Mouse (Mus musculus) midbrain, postnatal 0 days (tissue): ENCODE measurements at regions not wholly inside any gene's neighbourhood (a gene's known extent, or its start where the extent isn't known, plus 50 kb on each side); places are given as distances from the start of the nearest gene placed in this dataset.

ENCODE experiments used
- ATAC-seq: fragments of 200-750 bp; cut with Nextera tagmentation; 2 replicates; pipeline ENCODE4 v1.8.0; 2017; ENCODE audit warnings: moderate number of reproducible peaks, mild to moderate bottlenecking, moderate TSS enrichment, moderate library complexity; ENCODE audit not compliant: low FRiP score
- DNase-seq: peaks from one replicate; pipeline ENCODE4 v3.0.0-alpha.2; 2015; ENCODE audit warnings: low spot score
- H3K27ac ChIP-seq: fragments of 300-500 bp; sonication (generic); 2 replicates; pipeline ENCODE4 v1.5.1; 2014; ENCODE audit warnings: low read depth, mild to moderate bottlenecking, low read length, mixed read lengths
- H3K27me3 ChIP-seq: fragments of 300-500 bp; sonication (generic); 2 replicates; pipeline ENCODE4 v1.6.1; 2014; ENCODE audit warnings: low read length, control low read depth, mixed read lengths; ENCODE audit not compliant: insufficient read depth
- H3K36me3 ChIP-seq: fragments of 300-500 bp; sonication (generic); 2 replicates; pipeline ENCODE4 v1.6.1; 2014; ENCODE audit warnings: low read length, control low read depth, mixed read lengths; ENCODE audit not compliant: insufficient read depth
- H3K4me1 ChIP-seq: fragments of 300-500 bp; sonication (generic); 2 replicates; pipeline ENCODE4 v1.6.1; 2014; ENCODE audit warnings: mild to moderate bottlenecking, control low read depth, antibody characterized with exemption, low read length, mixed read lengths; ENCODE audit not compliant: insufficient read depth
- H3K4me2 ChIP-seq: fragments of 300-500 bp; sonication (generic); 2 replicates; pipeline ENCODE4 v1.6.1; 2014; ENCODE audit warnings: low read depth, mild to moderate bottlenecking, low read length, mixed read lengths; ENCODE audit not compliant: poor library complexity, severe bottlenecking
- H3K4me3 ChIP-seq: fragments of 300-500 bp; sonication (generic); 2 replicates; pipeline ENCODE4 v1.5.1; 2014; ENCODE audit warnings: low read depth, mild to moderate bottlenecking, low read length, moderate library complexity
- H3K9ac ChIP-seq: fragments of 300-500 bp; sonication (generic); replicated peaks from 2 replicates; pipeline ENCODE4 v1.6.1; 2014; ENCODE audit warnings: mild to moderate bottlenecking, low read length, moderate library complexity, mixed read lengths; ENCODE audit not compliant: poor library complexity, severe bottlenecking
- H3K9me3 ChIP-seq: fragments of 300-500 bp; sonication (generic); 2 replicates; pipeline ENCODE4 v1.6.1; 2016; ENCODE audit warnings: low read length, control low read depth
- CTCF ChIP-seq: IDR thresholded peaks from 2 replicates; pipeline ENCODE4 v1.5.1; 2016; ENCODE audit warnings: antibody characterized with exemption, mild to moderate bottlenecking
- WGBS: fragments of 180-500 bp; shearing (Covaris S2); extraction: QIAGEN DNeasy Blood & Tissue Kit; methylation state at CpG from one replicate; pipeline ENCODE4 v1.1.7; 2014; 5-methylcytosine and 5-hydroxymethylcytosine counted together

DNA sequence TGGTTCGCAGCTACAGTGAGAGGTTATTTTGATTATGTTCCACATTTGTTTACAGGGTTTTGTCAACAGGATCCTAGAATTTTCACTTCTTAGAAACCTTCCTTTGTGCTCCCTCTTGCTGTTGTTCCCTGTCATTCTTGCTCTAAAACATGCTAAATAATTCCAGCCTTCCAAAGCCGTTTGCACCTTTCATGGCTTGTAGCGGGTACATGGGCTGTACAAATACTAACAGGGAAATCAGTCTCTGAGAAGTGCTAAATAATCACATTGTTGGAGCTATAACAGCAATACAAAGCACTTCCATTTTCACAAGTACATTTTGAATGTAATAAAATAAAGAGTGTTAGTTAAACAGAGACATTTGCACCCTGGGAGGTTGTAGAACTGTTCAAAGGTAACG is 268.8 kb upstream of the Acvr2a start:
- Histone ChIP-seq H3K4me1 (no peaks in the 10 kb centered on the region), H3K9ac (no peak overlapping the region), H3K4me3 (no peak overlapping the region), H3K36me3 (no peaks in the 10 kb centered on the region), H3K27me3 (no peaks in the 10 kb centered on the region), H3K27ac (no peak overlapping the region), H3K4me2 (no peak overlapping the region), H3K9me3 (no peaks in the 10 kb centered on the region)
- 63% methylated on average over 4 of the region's 4 CpGs for WGBS
- no peak for ATAC-seq
- no peak for DNase-seq
- no peak for TF ChIP-seq CTCF

- H3K27ac ChIP-seq, result no peak overlapping the region
- H3K4me2 ChIP-seq, result no peak overlapping the region
- no peak overlapping the region for H3K4me3 ChIP-seq
- ATAC-seq (no peak), DNase-seq (no peak)
- H3K36me3 ChIP-seq, result no peaks in the 10 kb centered on the region
- no peak overlapping the region for H3K9ac ChIP-seq
- H3K4me1 ChIP-seq, result no peaks in the 10 kb centered on the region
- no peaks in the 10 kb centered on the region for H3K27me3 ChIP-seq
- 52% methylated on average over 4 of the region's 4 CpGs for WGBS
- no peak for TF ChIP-seq CTCF
- H3K9me3 ChIP-seq, result no peaks in the 10 kb centered on the region
These were observed 268.2 kb upstream of the Acvr2a start for GRCm38 (mm10) chr2:48545679-48546078.

DNA sequence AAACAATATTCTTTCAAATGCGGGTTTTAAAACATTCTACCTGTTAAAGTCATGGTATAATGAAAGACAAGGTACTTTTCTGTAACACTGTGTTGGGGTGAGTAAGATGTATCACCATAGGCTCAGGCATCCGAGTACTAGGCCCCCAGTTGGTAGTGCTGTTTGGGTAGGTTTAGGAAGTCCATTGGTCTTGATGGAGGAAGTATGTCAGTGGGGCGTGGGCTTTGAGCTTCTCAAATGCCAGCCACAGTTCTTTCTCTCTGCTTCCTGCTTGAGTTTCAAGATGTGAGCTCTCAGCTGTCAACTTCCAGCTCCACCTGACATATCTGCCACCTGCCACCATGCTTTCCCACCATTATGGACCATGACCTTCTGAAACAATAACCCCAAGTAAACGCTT is 267.7 kb upstream of the Acvr2a start:
- DNase-seq (no peak), ATAC-seq (no peak)
- no peak overlapping the region for H3K27ac ChIP-seq
- TF ChIP-seq CTCF, result no peak
- H3K4me2 ChIP-seq, result no peak overlapping the region
- 91% methylated on average over 4 of the region's 4 CpGs for WGBS
- no peaks in the 10 kb centered on the region for H3K9me3 ChIP-seq
- H3K4me1 ChIP-seq, result no peaks in the 10 kb centered on the region
- no peak overlapping the region for H3K4me3 ChIP-seq
- H3K27me3 ChIP-seq, result no peaks in the 10 kb centered on the region
- H3K36me3 ChIP-seq, result no peaks in the 10 kb centered on the region
- no peak overlapping the region for H3K9ac ChIP-seq

DNA sequence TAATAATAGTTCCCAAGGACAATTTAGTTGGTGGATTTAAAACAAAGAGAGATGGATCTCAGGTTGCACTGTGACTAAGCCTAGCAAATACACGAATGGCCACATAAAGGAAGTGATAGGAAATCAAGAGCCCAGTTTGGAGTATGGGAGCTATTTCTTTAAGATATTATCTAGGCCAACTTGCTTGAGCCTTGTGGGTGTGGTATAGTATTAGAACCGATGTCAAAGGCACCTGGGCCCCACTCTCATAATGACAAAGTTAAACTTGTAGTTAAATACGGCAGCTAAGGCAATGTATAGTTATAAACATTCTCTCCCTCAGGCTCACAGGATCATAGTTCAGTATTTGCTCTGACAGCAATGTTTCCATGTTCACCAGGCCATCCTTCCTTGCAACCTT is 257.3 kb upstream of the Acvr2a start:
- no peaks in the 10 kb centered on the region for H3K9me3 ChIP-seq
- H3K27me3 ChIP-seq, result no peaks in the 10 kb centered on the region
- H3K4me3 ChIP-seq, result no peak overlapping the region
- no peak overlapping the region for H3K4me2 ChIP-seq
- no peak overlapping the region for H3K9ac ChIP-seq
- TF ChIP-seq CTCF, result no peak
- 81% methylated on average over 3 of the region's 3 CpGs for WGBS
- H3K36me3 ChIP-seq, result no peaks in the 10 kb centered on the region
- ATAC-seq (no peak), DNase-seq (no peak)
- no peak overlapping the region for H3K27ac ChIP-seq
- no peaks in the 10 kb centered on the region for H3K4me1 ChIP-seq

DNA sequence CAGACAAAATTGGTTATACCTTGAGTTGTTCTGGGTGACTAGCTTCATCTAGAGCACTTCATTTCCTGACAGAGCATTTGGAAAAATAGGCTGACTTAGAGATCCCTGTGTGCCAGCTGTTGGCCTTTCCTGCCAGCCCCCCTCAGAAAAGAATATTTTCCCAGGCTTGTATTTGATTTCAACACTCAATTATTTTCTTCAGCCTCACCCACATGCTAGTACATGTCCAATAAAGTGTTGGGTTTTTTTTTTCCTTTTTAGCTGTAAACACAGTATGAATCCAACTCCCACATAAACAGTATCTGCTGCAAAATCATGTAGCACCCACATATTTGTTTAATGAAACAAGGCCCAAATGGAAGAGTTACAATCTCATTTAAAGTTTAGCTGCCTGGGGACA is 256.8 kb upstream of the Acvr2a start:
- Histone ChIP-seq H3K9ac (no peak overlapping the region), H3K4me3 (no peak overlapping the region), H3K9me3 (no peaks in the 10 kb centered on the region), H3K4me2 (no peak overlapping the region), H3K27ac (no peak overlapping the region), H3K36me3 (no peaks in the 10 kb centered on the region), H3K27me3 (no peaks in the 10 kb centered on the region), H3K4me1 (no peaks in the 10 kb centered on the region)
- DNase-seq (no peak), ATAC-seq (no peak)
- no peak for TF ChIP-seq CTCF

DNA sequence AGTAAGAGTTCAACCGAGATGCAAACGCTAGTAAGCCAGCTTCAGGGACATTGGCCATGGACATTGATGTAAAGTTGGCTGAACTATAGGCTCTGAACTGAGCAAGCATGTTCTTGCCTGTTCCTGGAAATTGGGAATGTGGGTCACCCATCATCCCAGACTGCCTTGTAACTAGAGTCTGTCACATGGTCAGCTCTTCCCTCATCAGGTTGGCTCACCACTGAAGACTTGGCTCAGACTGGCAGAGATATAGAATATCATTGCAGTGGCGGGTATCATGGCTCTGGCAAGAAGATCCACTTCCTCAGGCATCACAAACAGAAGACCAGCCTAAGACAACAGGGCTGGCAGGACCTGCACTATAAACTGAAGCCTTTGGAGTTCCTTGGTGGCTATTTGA is 255.3 kb upstream of the Acvr2a start:
- Histone ChIP-seq H3K27me3 (no peaks in the 10 kb centered on the region), H3K9me3 (no peaks in the 10 kb centered on the region), H3K9ac (no peak overlapping the region), H3K4me3 (no peak overlapping the region), H3K4me1 (no peaks in the 10 kb centered on the region), H3K27ac (no peak overlapping the region), H3K36me3 (no peaks in the 10 kb centered on the region), H3K4me2 (no peak overlapping the region)
- no peak for TF ChIP-seq CTCF
- ATAC-seq (no peak), DNase-seq (no peak)
- 93% methylated on average over 3 of the region's 3 CpGs for WGBS

DNA sequence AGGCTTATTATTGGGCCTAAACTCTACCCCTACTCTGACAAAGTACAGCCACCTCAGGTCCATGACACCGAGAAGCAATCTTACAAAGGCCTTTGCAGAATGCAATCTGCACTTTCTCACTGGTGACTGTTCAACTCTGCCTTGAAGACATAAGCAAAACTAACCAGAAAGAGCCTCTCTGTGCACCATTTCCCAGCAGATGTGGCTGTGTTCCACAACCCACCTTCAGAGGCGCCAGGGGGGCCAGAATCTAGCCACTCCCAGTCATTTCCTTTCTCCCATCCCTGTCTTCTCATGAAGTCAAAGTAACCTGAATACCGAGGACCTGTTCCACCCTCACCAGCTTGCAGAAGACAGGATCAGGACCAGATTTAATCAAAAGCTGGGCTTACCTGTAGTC is 250.3 kb upstream of the Acvr2a start:
- H3K4me1 ChIP-seq, result no peaks in the 10 kb centered on the region

More for the DNA sequence above, 250.3 kb upstream of the Acvr2a start:
- no peak overlapping the region for H3K9ac ChIP-seq
- no peak for TF ChIP-seq CTCF
- H3K9me3 ChIP-seq, result no peaks in the 10 kb centered on the region
- DNase-seq, result no peak
- no peak overlapping the region for H3K27ac ChIP-seq
- H3K4me3 ChIP-seq, result no peak overlapping the region
- no peak overlapping the region for H3K4me2 ChIP-seq
- 85% methylated on average over 3 of the region's 3 CpGs for WGBS
- H3K27me3 ChIP-seq, result no peaks in the 10 kb centered on the region
- H3K36me3 ChIP-seq, result no peaks in the 10 kb centered on the region
- no peak for ATAC-seq
